Mouse (Mus musculus) midbrain, embryonic 14.5 days (tissue): ENCODE measurements around the gene Pafah1b2. TPM values are rescaled to one million over a fixed set of nuclear protein-coding genes. Genes with fewer than 3 reads are reported as not detected.

ENCODE experiments used
- ATAC-seq: fragments of 200-750 bp; cut with Nextera tagmentation; 2 replicates; pipeline ENCODE4 v1.8.0; 2017; ENCODE audit warnings: moderate number of reproducible peaks, moderate library complexity; ENCODE audit not compliant: low FRiP score, low TSS enrichment
- DNase-seq: peaks from one replicate; pipeline ENCODE4 v3.0.0-alpha.2; 2015
- H3K27ac ChIP-seq: fragments of 300-500 bp; sonication (generic); replicated peaks from 2 replicates; pipeline ENCODE4 v1.5.1; 2014; ENCODE audit warnings: mild to moderate bottlenecking, low read depth, low read length, moderate library complexity
- H3K27me3 ChIP-seq: fragments of 300-500 bp; sonication (generic); 2 replicates; pipeline ENCODE4 v1.6.1; 2014; ENCODE audit warnings: low read length, control low read depth, mixed read lengths; ENCODE audit not compliant: control insufficient read depth, insufficient read depth
- H3K36me3 ChIP-seq: fragments of 300-500 bp; sonication (generic); 2 replicates; pipeline ENCODE4 v1.6.1; 2014; ENCODE audit warnings: low read length, control low read depth; ENCODE audit not compliant: control insufficient read depth, insufficient read depth
- H3K4me1 ChIP-seq: fragments of 300-500 bp; sonication (generic); 2 replicates; pipeline ENCODE4 v1.6.1; 2014; ENCODE audit warnings: mild to moderate bottlenecking, antibody characterized with exemption, low read length, control low read depth; ENCODE audit not compliant: control insufficient read depth, insufficient read depth
- H3K4me2 ChIP-seq: fragments of 300-500 bp; sonication (generic); 2 replicates; pipeline ENCODE4 v1.6.1; 2014; ENCODE audit warnings: mild to moderate bottlenecking, low read length, moderate library complexity
- H3K4me3 ChIP-seq: fragments of 300-500 bp; sonication (generic); replicated peaks from 2 replicates; pipeline ENCODE4 v1.5.1; 2014; ENCODE audit warnings: low read depth, low read length
- H3K9ac ChIP-seq: fragments of 300-500 bp; sonication (generic); replicated peaks from 2 replicates; pipeline ENCODE4 v1.6.1; 2014; ENCODE audit warnings: mild to moderate bottlenecking, low read length, moderate library complexity
- H3K9me3 ChIP-seq: fragments of 300-500 bp; sonication (generic); 2 replicates; pipeline ENCODE4 v1.6.1; 2016; ENCODE audit warnings: low read length, control low read depth, mixed read lengths; ENCODE audit not compliant: control insufficient read depth
- WGBS: fragments of 180-500 bp; shearing (Covaris S2); extraction: QIAGEN DNeasy Blood & Tissue Kit; methylation state at CpG from one replicate; pipeline ENCODE4 v1.1.7; 2014; 5-methylcytosine and 5-hydroxymethylcytosine counted together
- polyA plus RNA-seq: library from polyadenylated mRNA; unstranded; fragments of >200 nt; fragmentation: Nextera tagmentation; extraction: Ambion mirVana; gene quantifications from 2 replicates; pipeline ENCODE4 v1.2.1, GENCODE M21; 2014

Pafah1b2 gene
- polyA plus RNA-seq, 1 experiment from 2014 or later = 338 TPM

DNA sequence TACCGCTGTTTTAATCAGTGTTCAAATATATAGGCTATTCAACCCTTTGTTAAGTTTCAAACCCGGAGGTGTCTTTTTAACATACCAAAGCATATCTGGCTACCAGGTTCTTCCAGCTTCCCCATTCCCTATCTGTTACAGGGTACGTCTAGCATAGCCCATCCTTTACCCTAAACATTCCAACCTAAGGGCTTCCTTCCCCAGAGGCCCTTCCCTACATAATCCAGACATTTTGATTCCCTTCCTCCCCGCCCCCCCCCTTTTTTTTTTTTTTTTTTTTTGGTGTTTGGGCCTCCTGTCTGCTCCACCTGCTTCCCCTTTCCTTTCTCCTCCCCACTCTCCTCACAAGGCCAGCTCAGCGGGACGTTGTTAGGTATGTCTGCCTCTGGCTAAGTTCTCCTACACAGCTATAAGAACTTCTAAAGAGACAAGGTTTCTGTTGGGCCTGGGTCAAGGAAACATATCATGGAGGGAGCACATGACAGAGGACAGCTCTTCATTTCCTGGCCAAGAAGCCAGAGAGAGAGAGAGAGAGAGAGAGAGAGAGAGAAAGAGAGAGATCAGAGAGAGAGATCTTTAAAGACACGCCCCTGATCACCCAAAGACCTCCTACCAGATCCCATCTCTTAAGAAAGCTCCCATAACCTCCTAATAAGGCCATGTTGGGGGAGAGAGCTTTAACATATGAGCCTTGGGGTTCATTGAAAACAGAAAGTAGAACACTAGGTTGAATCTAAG, 3.4 kb downstream of the Pafah1b2 start:
- Histone ChIP-seq H3K4me3 (no peak overlapping the region), H3K4me2 (no peak overlapping the region), H3K9me3 (no peaks in the 10 kb centered on the region), H3K36me3 (no peaks in the 10 kb centered on the region), H3K4me1 (peaks cover 13% of the 10 kb centered on the region), H3K27me3 (no peaks in the 10 kb centered on the region), H3K27ac (no peak overlapping the region), H3K9ac (no peak overlapping the region)
- ATAC-seq (no peak), DNase-seq (no peak)
- 78% methylated on average over 6 of the region's 7 CpGs for WGBS

DNA sequence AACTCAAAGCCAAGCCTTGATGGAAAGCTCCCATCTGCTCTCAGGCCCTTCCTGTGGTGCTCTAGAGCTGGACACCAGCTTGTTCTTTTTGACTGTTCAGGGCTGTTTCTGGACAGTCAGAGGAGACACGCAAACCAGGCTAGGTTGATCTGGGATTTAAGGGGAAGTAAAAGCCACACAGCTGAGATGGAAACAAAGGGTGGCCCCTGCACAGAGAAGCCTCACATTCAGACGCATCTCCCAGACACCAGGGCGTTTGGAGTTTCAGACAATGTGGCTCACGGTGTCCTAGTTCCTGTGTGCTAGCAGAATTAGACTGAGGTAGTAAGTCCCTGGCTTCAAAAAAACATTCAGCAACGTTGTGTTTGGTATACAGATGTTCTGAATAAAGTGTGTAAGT, 6.3 kb downstream of the Pafah1b2 start:
- DNase-seq = no peak
- Histone ChIP-seq H3K9me3 (no peaks in the 10 kb centered on the region), H3K9ac (no peak overlapping the region), H3K27ac (no peak overlapping the region), H3K4me1 (no peaks in the 10 kb centered on the region; the same call in 1 of the 2 replicates), H3K27me3 (no peaks in the 10 kb centered on the region), H3K4me3 (no peak overlapping the region), H3K36me3 (no peaks in the 10 kb centered on the region), H3K4me2 (no peak overlapping the region)
- ATAC-seq = no peak
- 47% methylated on average over 5 of the region's 5 CpGs for WGBS

DNA sequence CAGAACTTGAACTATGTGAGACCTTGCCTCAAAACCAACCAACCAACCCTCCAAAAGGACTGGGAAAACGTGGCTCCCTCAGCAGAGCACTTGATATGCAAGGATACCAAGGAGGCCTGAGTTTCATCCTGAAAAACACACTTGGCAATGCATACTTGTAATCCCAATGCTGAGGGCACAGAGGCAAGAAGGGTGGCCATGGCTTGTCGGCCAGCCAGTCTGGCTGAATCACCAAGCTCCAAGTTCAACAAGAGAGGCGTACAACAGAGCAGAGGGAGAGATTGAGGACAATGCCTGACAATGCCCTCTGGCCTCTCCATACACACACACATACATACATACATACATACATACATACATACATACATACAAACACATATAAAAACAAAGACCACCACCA, 8.0 kb downstream of the Pafah1b2 start:
- Histone ChIP-seq H3K27me3 (no peaks in the 10 kb centered on the region), H3K9ac (no peak overlapping the region), H3K36me3 (no peaks in the 10 kb centered on the region), H3K4me2 (no peak overlapping the region), H3K4me3 (no peak overlapping the region), H3K27ac (no peak overlapping the region), H3K9me3 (no peaks in the 10 kb centered on the region), H3K4me1 (no peaks in the 10 kb centered on the region)
- ATAC-seq (no peak), DNase-seq (no peak)
- WGBS = 65% methylated on average over 3 of the region's 3 CpGs

DNA sequence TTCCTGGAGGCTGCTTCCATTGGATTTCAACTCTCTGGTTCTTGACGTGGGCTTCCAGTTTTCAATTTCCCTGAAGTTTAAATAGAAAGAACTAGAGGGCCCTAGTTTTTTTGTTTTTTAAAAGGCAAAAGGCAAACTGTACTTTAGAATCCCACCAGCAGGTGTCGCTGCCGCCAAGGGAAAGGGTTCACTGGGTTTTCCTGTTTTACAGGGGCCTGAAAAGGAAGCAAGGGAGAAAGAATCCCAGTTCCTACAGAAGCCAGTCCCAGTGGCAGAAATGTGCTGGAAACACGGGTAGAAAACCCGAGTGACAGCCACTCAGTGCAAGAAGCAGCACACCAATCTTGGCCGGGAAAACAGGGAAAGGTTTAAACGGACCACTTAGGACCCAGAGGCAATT, 8.8 kb downstream of the Pafah1b2 start:
- Histone ChIP-seq H3K4me1 (no peaks in the 10 kb centered on the region), H3K9me3 (no peaks in the 10 kb centered on the region)
- 11% methylated on average over 7 of the region's 7 CpGs for WGBS

DNA sequence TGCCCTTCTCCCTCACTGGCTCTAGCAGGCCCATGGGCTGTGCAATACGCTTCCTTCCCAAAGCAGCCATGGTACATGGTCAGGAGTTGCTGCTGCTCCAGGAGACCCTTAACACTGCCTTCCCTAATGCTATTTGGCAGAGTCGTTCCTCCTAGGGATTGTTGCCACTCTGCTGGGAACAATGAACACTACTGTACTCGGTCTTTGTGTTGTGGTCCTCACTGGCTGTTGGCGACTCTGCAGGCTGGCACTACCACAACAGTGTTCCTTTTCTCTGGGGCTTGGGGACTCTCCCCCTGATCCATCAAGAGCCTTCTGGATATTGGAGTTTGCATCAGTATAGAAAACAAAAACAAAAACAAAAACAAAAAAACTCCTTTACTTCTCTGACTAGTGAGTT, 13.5 kb downstream of the Pafah1b2 start:
- H3K27ac ChIP-seq = no peak overlapping the region
- no peaks in the 10 kb centered on the region for H3K36me3 ChIP-seq
- H3K9ac ChIP-seq = no peak overlapping the region
- no peak overlapping the region for H3K4me2 ChIP-seq
- no peaks in the 10 kb centered on the region for H3K27me3 ChIP-seq
- no peak for ATAC-seq
- 74% methylated on average over 4 of the region's 4 CpGs for WGBS
- H3K4me3 ChIP-seq = no peak overlapping the region
- DNase-seq = no peak
- no peaks in the 10 kb centered on the region for H3K9me3 ChIP-seq
- H3K4me1 ChIP-seq = no peaks in the 10 kb centered on the region

More for the DNA sequence above, 8.8 kb downstream of the Pafah1b2 start:
- DNase-seq (peak; percentile 91), ATAC-seq (no peak)
- no peak overlapping the region for H3K4me2 ChIP-seq
- H3K27me3 ChIP-seq = no peaks in the 10 kb centered on the region
- no peak overlapping the region for H3K27ac ChIP-seq
- H3K36me3 ChIP-seq = no peaks in the 10 kb centered on the region
- no peak overlapping the region for H3K4me3 ChIP-seq
- H3K9ac ChIP-seq = no peak overlapping the region

DNA sequence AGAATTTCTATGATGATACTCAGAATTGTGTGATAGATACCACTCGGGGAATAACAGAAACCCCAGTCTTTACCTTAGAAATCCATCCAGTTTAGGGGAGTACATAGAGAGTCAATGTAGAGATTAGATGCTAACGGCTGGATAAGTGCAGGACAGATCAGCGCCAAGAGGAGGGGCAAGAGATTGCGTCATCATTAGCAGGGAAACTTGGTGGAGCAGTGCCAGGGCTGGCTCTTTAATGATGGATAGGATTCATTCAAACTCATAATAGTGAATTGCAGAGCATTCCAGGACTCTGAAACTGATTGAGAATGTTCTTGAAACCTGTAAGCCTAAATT, 27.3 kb downstream of the Pafah1b2 start:
- DNase-seq (peak; percentile 79), ATAC-seq (peak; percentile 56)
- H3K4me3 ChIP-seq = peak overlapping the region; percentile 98
- H3K36me3 ChIP-seq = no peaks in the 10 kb centered on the region
- peak overlapping the region; percentile 74 for H3K4me2 ChIP-seq
- peak overlapping the region; percentile 97 for H3K27ac ChIP-seq
- H3K27me3 ChIP-seq = no peaks in the 10 kb centered on the region
- WGBS = under 1% methylated on average over 4 of the region's 4 CpGs
- peak overlapping the region; percentile 95 for H3K9ac ChIP-seq
- peaks cover 20% of the 10 kb centered on the region for H3K4me1 ChIP-seq
- H3K9me3 ChIP-seq = no peaks in the 10 kb centered on the region

DNA sequence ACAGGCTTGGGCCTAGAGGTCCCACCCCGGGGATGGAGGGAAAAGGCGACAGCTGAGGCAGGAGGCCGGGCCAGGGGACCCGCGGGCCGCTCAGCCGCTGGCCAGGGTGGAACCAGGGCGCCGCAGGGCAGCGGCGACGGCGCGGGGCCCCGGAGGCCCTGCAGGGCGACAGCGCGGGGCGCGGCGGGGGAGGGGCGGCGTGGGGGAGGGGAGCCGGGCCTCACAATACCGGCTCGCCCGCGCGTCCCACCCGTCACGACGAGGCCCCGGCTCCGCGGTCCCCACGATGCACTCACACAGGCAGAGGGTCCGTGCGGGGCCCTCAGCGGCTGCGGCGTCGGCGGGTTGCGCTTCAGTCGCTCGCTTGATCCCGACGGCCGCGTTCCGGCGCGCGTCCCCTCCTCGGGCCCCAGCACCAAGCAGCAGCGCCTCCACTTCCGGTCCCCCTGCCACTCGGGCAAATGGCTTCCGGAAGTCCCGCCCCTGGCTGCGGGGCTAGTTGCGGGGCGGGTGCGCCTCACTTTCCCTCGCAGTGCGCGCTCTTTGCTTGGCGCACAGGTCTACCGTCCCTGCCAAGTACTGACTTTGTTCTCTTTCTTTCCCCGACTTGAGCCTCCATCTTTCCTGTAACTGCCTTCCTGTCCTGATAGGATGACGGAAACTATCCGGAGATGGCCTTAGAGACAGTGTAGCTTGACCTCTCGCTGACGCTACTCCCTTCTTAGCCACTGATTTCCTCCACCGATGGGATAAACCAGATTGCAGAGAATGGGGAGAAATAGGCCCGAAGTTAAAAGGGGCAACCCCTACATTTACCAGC, 27.9 kb downstream of the Pafah1b2 start:
- Histone ChIP-seq H3K4me2 (peak overlapping the region; percentile 74), H3K27me3 (no peaks in the 10 kb centered on the region), H3K27ac (peak overlapping the region; percentile 97), H3K4me3 (peak overlapping the region; percentile 98), H3K36me3 (no peaks in the 10 kb centered on the region), H3K9me3 (no peaks in the 10 kb centered on the region), H3K4me1 (peaks cover 25% of the 10 kb centered on the region), H3K9ac (peak overlapping the region; percentile 95)
- peak; percentile 98 for DNase-seq
- under 1% methylated on average over 73 of the region's 76 CpGs for WGBS
- peak; percentile 91 for ATAC-seq

DNA sequence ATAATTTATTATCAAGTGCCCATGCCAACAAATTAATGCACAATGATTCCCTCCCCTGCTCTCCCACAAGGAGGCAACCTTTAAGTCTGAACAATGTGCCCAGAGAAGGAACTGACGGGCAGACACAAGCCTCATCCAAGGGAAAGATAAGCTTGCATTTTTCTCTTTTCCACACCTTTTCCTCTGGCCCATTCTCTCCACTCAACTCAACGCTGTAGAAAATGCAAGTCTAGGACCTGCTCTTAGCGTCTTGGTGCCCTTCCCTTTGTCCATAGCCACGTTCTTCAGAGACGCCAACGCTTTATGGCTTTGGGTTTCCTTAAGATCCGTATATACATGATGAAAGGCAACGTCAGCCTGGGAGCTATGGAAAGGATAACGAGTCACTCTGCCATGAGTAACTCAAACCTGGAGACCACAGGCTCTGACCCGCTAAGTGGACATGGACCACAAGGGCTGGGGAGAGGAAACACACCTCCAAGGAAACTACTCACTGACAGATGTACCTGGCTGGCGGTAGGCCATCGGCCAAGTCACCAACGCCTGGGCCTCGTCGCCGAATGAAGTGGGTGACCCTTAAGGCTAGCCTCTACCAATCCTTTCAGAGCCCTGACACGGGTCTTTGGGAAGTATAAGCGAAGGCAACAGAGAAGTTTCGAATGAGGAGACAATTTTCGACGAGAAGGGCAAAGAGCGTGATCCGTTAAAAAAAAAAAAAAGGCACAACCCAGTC, 28.6 kb downstream of the Pafah1b2 start:
- Histone ChIP-seq H3K27me3 (no peaks in the 10 kb centered on the region), H3K4me1 (peaks cover 25% of the 10 kb centered on the region), H3K9me3 (no peaks in the 10 kb centered on the region), H3K4me2 (peak overlapping the region; percentile 74), H3K9ac (peak overlapping the region; percentile 95), H3K36me3 (no peaks in the 10 kb centered on the region), H3K27ac (peak overlapping the region; percentile 97), H3K4me3 (peak overlapping the region; percentile 98)
- ATAC-seq = no peak
- WGBS = under 1% methylated on average over 23 of the region's 23 CpGs
- DNase-seq = peak; percentile 56
